Mouse (Mus musculus): ENCODE data around the gene Fancg. TPM values are rescaled to one million over a fixed set of nuclear protein-coding genes. Genes with fewer than 3 reads are reported as not detected.
A peak's percentile ranks its signal among the peaks of the same experiment; 100 is the strongest.

Gene Fancg
- polyA plus RNA-seq, 1 experiment: 13.5 TPM

DNA sequence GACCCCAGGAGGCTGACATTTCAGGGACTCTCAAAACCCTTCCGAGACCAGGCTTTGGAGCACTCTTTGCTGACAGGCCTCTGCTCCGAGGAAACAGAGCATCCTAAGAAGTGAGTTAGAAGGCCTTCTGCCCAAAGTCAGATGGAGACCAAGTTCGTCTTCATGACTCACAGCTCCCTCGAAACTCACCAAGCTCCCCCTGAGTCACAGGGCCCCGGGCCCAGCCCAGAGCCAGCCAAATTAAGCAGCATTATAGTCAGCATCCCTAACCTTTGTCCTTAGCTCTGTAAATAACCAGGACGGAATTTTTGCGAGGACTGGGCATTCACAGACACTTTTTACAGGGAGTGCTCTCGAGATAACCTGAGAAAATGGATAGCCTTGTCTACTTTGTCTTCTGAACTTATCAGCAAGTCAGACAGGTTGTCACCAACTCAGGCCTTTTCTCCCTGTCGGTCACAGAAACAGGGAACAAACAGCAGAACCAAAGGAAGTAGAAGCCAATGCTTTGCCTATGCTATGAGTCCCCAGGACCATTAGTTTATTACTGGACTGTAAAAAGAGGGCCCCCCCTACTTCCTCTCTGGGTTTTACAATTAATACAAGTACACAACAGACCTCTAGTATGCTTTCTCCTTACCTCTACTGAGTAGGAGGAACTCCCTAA lies 30.7 kb upstream of the Fancg start:
- Histone ChIP-seq H3K4me3 (ENCODE audit: extremely low read depth, insufficient read depth, insufficient read length) (no peak overlapping the region), H3K36me3 (ENCODE audit: control insufficient read depth, insufficient read depth, low read length) (peaks cover 1% of the 10 kb centered on the region; the same call in 1 of the 2 replicates), H3K27ac (ENCODE audit: insufficient read depth, low read length) (0 out of 2 replicates have a peak overlapping the region, but pooled peaks have one; percentile 25), H3K27me3 (ENCODE audit: control insufficient read depth, insufficient read depth, low read length) (no peaks in the 10 kb centered on the region), H3K4me1 (ENCODE audit: control insufficient read depth, insufficient read depth, insufficient read length) (peaks cover 35% of the 10 kb centered on the region)
- no peak for TF ChIP-seq CTCF (IDR thresholded peaks at IDR 0.05; ENCODE audit: extremely low read depth, insufficient read depth, insufficient read length, insufficient replicate concordance)
- no peak for TF ChIP-seq POLR2A (IDR thresholded peaks at IDR 0.05; ENCODE audit: low read depth, low read length)
- WGBS: 78% methylated on average over 9 of the region's 9 CpGs
- no peak for DNase-seq (ENCODE audit: low read depth in 1 of 2, low spot score in 2 of 2)

DNA sequence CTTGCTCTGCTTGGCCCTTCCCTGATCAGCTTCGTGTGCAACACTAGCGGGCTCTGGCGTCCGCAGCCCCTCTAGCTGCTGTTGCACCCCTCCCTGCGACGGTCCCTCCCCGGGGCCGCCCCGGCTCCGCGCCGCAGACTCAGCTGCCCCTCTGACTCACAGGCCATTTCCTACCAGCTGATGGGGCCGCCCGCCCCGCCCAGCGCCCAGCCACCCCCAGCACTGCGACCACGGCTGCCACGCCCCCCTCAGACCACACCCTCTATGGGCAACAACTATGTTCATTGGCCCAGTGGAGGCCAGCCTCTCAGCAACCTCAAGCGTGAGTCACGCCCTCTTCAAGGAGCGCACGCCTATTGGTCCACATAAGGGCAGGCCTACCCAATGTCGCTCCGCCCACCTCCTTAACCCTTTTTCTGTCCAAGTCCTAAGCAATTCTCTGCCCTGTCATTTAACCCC lies 29.8 kb upstream of the Fancg start:
- Histone ChIP-seq H3K36me3 (ENCODE audit: control insufficient read depth, insufficient read depth, low read length) (peaks cover 1% of the 10 kb centered on the region; the same call in 1 of the 2 replicates), H3K4me3 (ENCODE audit: extremely low read depth, insufficient read depth, insufficient read length) (peak overlapping the region; percentile 63), H3K4me1 (ENCODE audit: control insufficient read depth, insufficient read depth, insufficient read length) (peaks cover 30% of the 10 kb centered on the region), H3K27me3 (ENCODE audit: control insufficient read depth, insufficient read depth, low read length) (no peaks in the 10 kb centered on the region), H3K27ac (ENCODE audit: insufficient read depth, low read length) (peak overlapping the region; percentile 54)
- no peak for TF ChIP-seq CTCF (IDR thresholded peaks at IDR 0.05; ENCODE audit: extremely low read depth, insufficient read depth, insufficient read length, insufficient replicate concordance)
- peak; percentile 68 for TF ChIP-seq POLR2A (IDR thresholded peaks at IDR 0.05; ENCODE audit: low read depth, low read length)
- DNase-seq (ENCODE audit: low read depth in 1 of 2, low spot score in 2 of 2): peak; percentile 91 to 95
- WGBS: under 1% methylated on average over 25 of the region's 25 CpGs

DNA sequence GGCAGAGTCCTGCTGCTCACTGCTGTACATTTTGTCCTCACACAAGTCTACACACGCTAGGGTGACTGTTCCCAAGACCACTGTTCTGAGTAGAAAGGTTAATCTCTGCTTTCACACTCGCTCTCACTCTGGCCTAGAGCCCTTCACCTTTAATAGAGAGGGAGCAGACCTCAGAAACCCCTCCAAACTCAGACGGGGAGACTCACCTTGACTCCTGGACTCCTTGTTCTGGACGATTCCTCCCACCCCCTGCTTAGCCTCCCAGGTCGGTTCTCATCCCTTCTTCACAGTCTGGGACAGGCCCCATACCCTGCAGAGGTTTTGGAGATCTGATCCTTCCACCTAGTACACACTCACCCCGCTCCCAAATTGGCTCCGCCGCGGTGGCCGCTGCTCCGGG lies 29.3 kb upstream of the Fancg start:
- Histone ChIP-seq H3K36me3 (ENCODE audit: control insufficient read depth, insufficient read depth, low read length) (peaks cover 1% of the 10 kb centered on the region; the same call in 1 of the 2 replicates), H3K27me3 (ENCODE audit: control insufficient read depth, insufficient read depth, low read length) (no peaks in the 10 kb centered on the region), H3K4me3 (ENCODE audit: extremely low read depth, insufficient read depth, insufficient read length) (peak overlapping the region; percentile 63), H3K4me1 (ENCODE audit: control insufficient read depth, insufficient read depth, insufficient read length) (peaks cover 25% of the 10 kb centered on the region), H3K27ac (ENCODE audit: insufficient read depth, low read length) (peak overlapping the region; percentile 54)
- TF ChIP-seq POLR2A (IDR thresholded peaks at IDR 0.05; ENCODE audit: low read depth, low read length) (no peak), CTCF (IDR thresholded peaks at IDR 0.05; ENCODE audit: extremely low read depth, insufficient read depth, insufficient read length, insufficient replicate concordance) (no peak)
- no peak for DNase-seq (ENCODE audit: low read depth in 1 of 2, low spot score in 2 of 2)
- 13% methylated on average over 11 of the region's 11 CpGs for WGBS

DNA sequence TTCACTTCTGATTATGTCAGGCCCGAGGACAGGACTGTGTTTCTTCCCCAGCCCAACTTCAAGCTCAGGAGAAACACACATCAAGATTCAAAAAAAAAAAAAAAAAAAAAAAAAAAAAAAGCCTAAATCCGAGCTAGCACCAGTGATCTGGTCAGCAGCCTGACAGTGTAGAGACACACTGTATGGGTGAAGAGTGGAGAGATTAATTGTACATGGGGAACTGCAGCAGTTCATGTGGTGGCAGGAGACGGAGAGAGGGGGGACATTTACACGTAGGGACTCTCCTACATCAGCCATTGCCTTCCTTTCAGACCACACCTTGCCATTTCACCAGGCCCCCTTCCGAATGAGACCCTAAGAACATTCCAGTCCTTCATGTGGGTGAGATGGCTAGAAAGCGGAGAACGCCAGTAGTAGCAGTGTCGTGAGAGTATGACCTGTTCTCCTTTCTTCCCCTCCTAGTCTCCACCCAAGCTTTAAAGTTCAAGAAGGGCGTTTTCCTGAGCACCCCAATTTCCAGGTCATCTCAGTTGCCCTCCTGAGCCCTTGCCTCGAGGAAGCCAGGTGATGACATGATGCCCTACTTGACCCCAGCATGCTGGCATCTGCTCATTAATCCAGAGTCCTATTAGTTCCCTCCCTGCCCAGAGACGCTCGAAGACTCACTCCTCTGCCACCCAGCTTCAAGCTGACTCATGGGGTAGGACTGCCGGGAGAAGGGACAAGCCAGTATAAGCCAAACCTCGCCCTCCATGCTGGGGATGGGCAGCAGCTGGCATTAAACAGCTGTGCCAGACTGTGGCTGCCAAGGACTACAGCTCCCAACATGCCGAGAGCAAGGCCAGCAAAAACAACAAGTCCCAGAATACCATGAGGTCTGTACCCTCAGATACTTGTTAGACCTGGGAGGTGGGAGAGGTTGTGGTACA lies 28.5 kb upstream of the Fancg start:
- TF ChIP-seq POLR2A (IDR thresholded peaks at IDR 0.05; ENCODE audit: low read depth, low read length) (no peak), CTCF (IDR thresholded peaks at IDR 0.05; ENCODE audit: extremely low read depth, insufficient read depth, insufficient read length, insufficient replicate concordance) (no peak)
- H3K4me1 ChIP-seq (ENCODE audit: control insufficient read depth, insufficient read depth, insufficient read length): peaks cover 18% of the 10 kb centered on the region
- no peak for DNase-seq (ENCODE audit: low read depth in 1 of 2, low spot score in 2 of 2)
- peaks cover 1% of the 10 kb centered on the region; the same call in 1 of the 2 replicates for H3K36me3 ChIP-seq (ENCODE audit: control insufficient read depth, insufficient read depth, low read length)
- WGBS: 67% methylated on average over 15 of the region's 15 CpGs
- H3K27ac ChIP-seq (ENCODE audit: insufficient read depth, low read length): peak overlapping the region; percentile 30; the same call in 1 of the 2 replicates
- peak overlapping the region; percentile 15; the same call in 1 of the 2 replicates for H3K4me3 ChIP-seq (ENCODE audit: extremely low read depth, insufficient read depth, insufficient read length)
- no peaks in the 10 kb centered on the region for H3K27me3 ChIP-seq (ENCODE audit: control insufficient read depth, insufficient read depth, low read length)

DNA sequence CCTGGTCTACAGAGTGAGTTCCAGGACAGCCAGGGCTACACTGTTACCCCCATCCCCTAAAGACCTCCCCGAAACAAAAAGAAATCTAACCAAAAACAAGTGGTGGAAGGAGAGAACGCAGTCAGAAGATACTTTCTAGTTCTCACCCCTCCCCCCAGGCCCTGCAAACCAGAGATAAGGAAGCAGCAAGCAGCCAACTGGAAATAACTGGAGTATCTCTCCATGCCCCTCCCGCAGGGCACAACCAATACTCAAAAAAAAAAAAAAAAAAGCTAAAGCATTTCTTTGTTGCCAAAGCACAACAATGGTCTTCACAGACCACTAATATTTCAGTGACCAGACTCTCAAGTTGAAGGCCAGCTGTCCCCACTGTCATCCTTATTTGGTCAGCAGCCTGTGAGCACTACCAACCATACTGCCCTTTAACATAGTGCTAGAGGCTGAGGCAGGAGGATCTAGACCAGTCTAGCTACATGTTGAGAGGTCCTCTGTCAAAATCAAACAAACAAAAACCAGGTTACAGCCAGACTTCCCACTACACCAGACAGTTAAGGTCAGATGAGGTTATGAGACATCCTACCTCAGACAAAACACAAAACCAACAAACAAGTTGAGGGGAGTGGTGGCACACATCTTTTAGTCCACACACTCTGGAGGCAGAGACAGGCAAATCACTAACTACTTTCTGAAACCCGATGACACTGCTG lies 27.7 kb upstream of the Fancg start:
- DNase-seq (ENCODE audit: low read depth in 1 of 2, low spot score in 2 of 2): no peak
- no peak overlapping the region for H3K4me3 ChIP-seq (ENCODE audit: extremely low read depth, insufficient read depth, insufficient read length)
- H3K36me3 ChIP-seq (ENCODE audit: control insufficient read depth, insufficient read depth, low read length): peaks cover 1% of the 10 kb centered on the region; the same call in 1 of the 2 replicates
- no peak overlapping the region for H3K27ac ChIP-seq (ENCODE audit: insufficient read depth, low read length)
- peaks cover 17% of the 10 kb centered on the region; the same call in 1 of the 2 replicates for H3K4me1 ChIP-seq (ENCODE audit: control insufficient read depth, insufficient read depth, insufficient read length)
- H3K27me3 ChIP-seq (ENCODE audit: control insufficient read depth, insufficient read depth, low read length): no peaks in the 10 kb centered on the region
- no peak for TF ChIP-seq CTCF (IDR thresholded peaks at IDR 0.05; ENCODE audit: extremely low read depth, insufficient read depth, insufficient read length, insufficient replicate concordance)
- no peak for TF ChIP-seq POLR2A (IDR thresholded peaks at IDR 0.05; ENCODE audit: low read depth, low read length)
- WGBS: 48% methylated on average over 4 of the region's 4 CpGs

DNA sequence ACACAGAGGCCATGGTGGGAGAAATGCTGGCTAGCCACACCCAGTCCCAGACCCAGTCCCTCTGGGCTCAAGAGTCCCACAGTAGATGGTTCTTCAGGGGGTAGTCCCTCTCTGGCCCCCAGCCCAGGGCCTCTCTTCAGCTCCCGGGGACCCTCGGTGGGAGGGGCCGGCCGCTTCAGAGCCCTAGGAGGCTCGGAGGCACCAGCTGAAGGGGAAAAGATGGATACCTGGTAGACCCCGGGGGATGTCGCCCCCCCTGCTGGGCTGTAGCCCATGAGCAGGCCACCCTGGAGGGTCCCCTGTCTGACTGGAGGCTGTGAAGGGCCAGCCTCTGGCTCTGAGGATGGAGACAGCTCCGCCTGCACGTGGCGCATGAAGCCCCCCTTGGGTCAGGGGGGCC lies 26.1 kb upstream of the Fancg start:
- WGBS: 98% methylated on average over 10 of the region's 10 CpGs
- H3K27me3 ChIP-seq (ENCODE audit: control insufficient read depth, insufficient read depth, low read length): no peaks in the 10 kb centered on the region
- H3K36me3 ChIP-seq (ENCODE audit: control insufficient read depth, insufficient read depth, low read length): peaks cover 1% of the 10 kb centered on the region; the same call in 1 of the 2 replicates
- H3K4me3 ChIP-seq (ENCODE audit: extremely low read depth, insufficient read depth, insufficient read length): no peak overlapping the region
- no peak overlapping the region for H3K27ac ChIP-seq (ENCODE audit: insufficient read depth, low read length)
- H3K4me1 ChIP-seq (ENCODE audit: control insufficient read depth, insufficient read depth, insufficient read length): peaks cover 18% of the 10 kb centered on the region; the same call in 1 of the 2 replicates
- DNase-seq (ENCODE audit: low read depth in 1 of 2, low spot score in 2 of 2): no peak
- TF ChIP-seq CTCF (IDR thresholded peaks at IDR 0.05; ENCODE audit: extremely low read depth, insufficient read depth, insufficient read length, insufficient replicate concordance): no peak
- no peak for TF ChIP-seq POLR2A (IDR thresholded peaks at IDR 0.05; ENCODE audit: low read depth, low read length)
